Mouse (Mus musculus) hindbrain, embryonic 11.5 days (tissue): ENCODE results near the gene Mex3d. TPM values are rescaled to one million over a fixed set of nuclear protein-coding genes. Genes with fewer than 3 reads are reported as not detected.
"Not testable (repeated sequence)": the region's sequence is repeated elsewhere in the genome, so short reads cannot be mapped to it uniquely, and the experiment has no call there.

Experiments used
- ATAC-seq: fragments of 200-750 bp; cut with Nextera tagmentation; 2 replicates; pipeline ENCODE4 v1.8.0; 2017; ENCODE audit warnings: mild to moderate bottlenecking, moderate TSS enrichment, moderate library complexity; ENCODE audit not compliant: low FRiP score
- DNase-seq: peaks from one replicate; pipeline ENCODE4 v3.0.0-alpha.2; 2015; ENCODE audit warnings: low spot score
- H3K27ac ChIP-seq: fragments of 300-500 bp; sonication (generic); 2 replicates; pipeline ENCODE4 v1.5.1; 2014; ENCODE audit warnings: mild to moderate bottlenecking, low read depth, low read length
- H3K27me3 ChIP-seq: fragments of 300-500 bp; sonication (generic); 2 replicates; pipeline ENCODE4 v1.6.1; 2014; ENCODE audit warnings: mild to moderate bottlenecking, low read length, moderate library complexity, mixed read lengths; ENCODE audit not compliant: control insufficient read depth, insufficient read depth
- H3K36me3 ChIP-seq: fragments of 300-500 bp; sonication (generic); 2 replicates; pipeline ENCODE4 v1.6.1; 2014; ENCODE audit warnings: mild to moderate bottlenecking, low read length, moderate library complexity, mixed read lengths; ENCODE audit not compliant: control insufficient read depth, insufficient read depth
- H3K4me1 ChIP-seq: fragments of 300-500 bp; sonication (generic); replicated peaks from 2 replicates; pipeline ENCODE4 v1.6.1; 2014; ENCODE audit warnings: low read length, mixed read lengths; ENCODE audit not compliant: control insufficient read depth, insufficient read depth
- H3K4me2 ChIP-seq: fragments of 300-500 bp; sonication (generic); replicated peaks from 2 replicates; pipeline ENCODE4 v1.6.1; 2014; ENCODE audit warnings: mild to moderate bottlenecking, low read depth, low read length
- H3K4me3 ChIP-seq: fragments of 300-500 bp; sonication (generic); 2 replicates; pipeline ENCODE4 v1.5.1; 2014; ENCODE audit warnings: low read depth, low read length
- H3K9ac ChIP-seq: fragments of 300-500 bp; sonication (generic); 2 replicates; pipeline ENCODE4 v1.6.1; 2014; ENCODE audit warnings: low read depth, low read length
- H3K9me3 ChIP-seq: fragments of 300-500 bp; sonication (generic); 2 replicates; pipeline ENCODE4 v1.6.1; 2016; ENCODE audit warnings: low read length; ENCODE audit not compliant: control insufficient read depth
- WGBS: fragments of 180-500 bp; shearing (Covaris S2); extraction: QIAGEN DNeasy Blood & Tissue Kit; methylation state at CpG from one replicate; pipeline ENCODE4 v1.1.7; 2014; 5-methylcytosine and 5-hydroxymethylcytosine counted together
- polyA plus RNA-seq: library from polyadenylated mRNA; unstranded; fragments of >200 nt; fragmentation: Nextera tagmentation; extraction: Ambion mirVana; gene quantifications from 2 replicates; pipeline ENCODE4 v1.2.1, GENCODE M21; 2014

The Mex3d gene
- polyA plus RNA-seq, 1 experiment from 2014 or later = 14.7 TPM

DNA sequence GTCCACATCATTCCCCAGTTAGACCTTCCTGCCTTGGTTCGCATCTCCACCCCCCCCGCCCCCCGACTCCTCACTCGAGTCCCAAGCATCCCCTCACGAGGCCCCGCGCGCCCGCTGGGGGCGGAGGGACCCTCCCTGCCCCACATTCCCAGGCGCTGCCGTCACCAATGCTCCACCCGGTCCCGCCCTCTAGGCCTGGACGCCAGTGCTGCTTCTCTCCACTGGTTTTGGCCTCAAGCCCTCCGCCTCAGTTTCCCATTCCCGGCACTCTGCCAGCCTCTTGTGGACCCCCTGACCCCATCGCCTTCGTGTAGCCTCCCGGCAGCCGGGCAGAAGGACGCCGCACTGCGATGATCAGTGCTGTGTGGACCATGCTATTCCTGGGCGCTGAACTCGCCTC, 38.5 kb downstream of the Mex3d start:
- no peak for DNase-seq
- Histone ChIP-seq H3K4me1 (peaks cover 4% of the 10 kb centered on the region; the same call in 1 of the 2 replicates), H3K4me3 (no peak overlapping the region), H3K9me3 (no peaks in the 10 kb centered on the region), H3K4me2 (no peak overlapping the region), H3K36me3 (no peaks in the 10 kb centered on the region), H3K27me3 (peaks cover 87% of the 10 kb centered on the region), H3K9ac (no peak overlapping the region), H3K27ac (no peak overlapping the region)
- 22% methylated on average over 19 of the region's 26 CpGs for WGBS
- no peak for ATAC-seq

DNA sequence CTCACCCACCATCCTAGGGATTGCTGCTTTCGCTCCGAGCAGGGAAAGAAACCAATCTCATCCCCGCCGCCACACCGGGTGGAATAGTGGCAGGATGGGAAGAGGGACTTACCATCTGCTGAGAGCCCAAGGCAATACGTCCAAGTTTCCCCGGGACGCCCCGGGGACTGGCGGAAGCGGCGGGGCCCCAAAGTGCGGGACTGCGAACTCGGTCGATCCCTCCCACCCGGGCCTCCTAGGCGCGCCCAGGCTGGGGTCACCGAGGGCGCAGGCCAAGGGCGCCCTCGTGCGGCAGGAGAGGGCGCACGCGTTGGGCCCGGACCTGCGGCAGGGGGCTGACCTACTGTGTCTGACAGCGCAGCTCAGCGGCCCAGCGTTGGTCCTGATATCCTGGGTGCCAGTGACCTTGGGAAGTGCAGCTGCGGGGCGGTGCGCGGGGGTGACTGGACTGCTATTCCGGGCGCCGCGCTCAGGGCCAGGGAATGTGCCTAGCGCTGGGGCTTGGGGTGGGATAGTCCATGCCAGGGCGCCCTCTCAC, 39.1 kb downstream of the Mex3d start, which contains the start of gene Adamtsl5:
Gene Adamtsl5, minus strand, starts transcription at position 169 of the 538 bp plus-strand sequence.
- H3K27ac ChIP-seq = no peak within 1 kb of the TSS
- 1% methylated on average over 42 of the region's 42 CpGs for WGBS
- no peak within 1 kb of the TSS; the same call in 1 of the 2 replicates for H3K4me3 ChIP-seq
- peak; percentile 33; the same call in 1 of the 2 replicates for ATAC-seq
- H3K4me2 ChIP-seq = peak within 1 kb of the TSS; percentile 25
- H3K27me3 ChIP-seq = peaks cover 89% of the 10 kb centered on the region
- no peaks in the 10 kb centered on the region for H3K9me3 ChIP-seq
- DNase-seq = peak; percentile 79
- no peaks in the 10 kb centered on the region for H3K36me3 ChIP-seq
- H3K4me1 ChIP-seq = peaks cover 5% of the 10 kb centered on the region; the same call in 1 of the 2 replicates
- H3K9ac ChIP-seq = 0 out of 2 replicates have a peak within 1 kb of the TSS, but pooled peaks have one; percentile 16

DNA sequence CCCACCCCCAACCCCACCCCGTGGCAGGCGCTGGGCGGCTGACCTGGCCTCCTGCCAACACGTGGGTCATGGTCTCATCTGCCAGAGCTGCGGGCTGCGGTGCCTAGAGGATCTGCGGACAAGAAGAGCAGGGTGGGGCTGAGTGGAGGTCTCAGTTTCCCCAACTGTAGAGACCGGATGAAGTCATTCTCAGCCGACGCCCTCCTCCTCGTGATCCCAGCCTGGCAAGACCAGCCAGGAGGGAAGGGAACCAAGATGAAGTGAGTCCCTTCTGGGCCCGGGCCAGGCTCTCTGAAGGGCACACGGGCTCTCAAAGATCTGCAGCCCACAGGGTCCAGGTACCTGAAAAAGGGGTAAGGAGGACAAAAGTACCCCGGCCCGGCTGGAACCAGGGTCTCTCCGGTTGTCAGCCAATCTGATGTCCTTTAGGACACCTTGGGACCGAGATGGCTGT, 39.9 kb downstream of the Mex3d start:
- Histone ChIP-seq H3K36me3 (no peaks in the 10 kb centered on the region), H3K9ac (no peak overlapping the region), H3K4me3 (no peak overlapping the region), H3K27me3 (peaks cover 89% of the 10 kb centered on the region), H3K4me1 (peaks cover 11% of the 10 kb centered on the region; the same call in 1 of the 2 replicates), H3K9me3 (no peaks in the 10 kb centered on the region), H3K27ac (no peak overlapping the region), H3K4me2 (0 out of 2 replicates have a peak overlapping the region, but pooled peaks have one; percentile 25)
- no peak for DNase-seq
- 21% methylated on average over 16 of the region's 17 CpGs for WGBS
- no peak for ATAC-seq

DNA sequence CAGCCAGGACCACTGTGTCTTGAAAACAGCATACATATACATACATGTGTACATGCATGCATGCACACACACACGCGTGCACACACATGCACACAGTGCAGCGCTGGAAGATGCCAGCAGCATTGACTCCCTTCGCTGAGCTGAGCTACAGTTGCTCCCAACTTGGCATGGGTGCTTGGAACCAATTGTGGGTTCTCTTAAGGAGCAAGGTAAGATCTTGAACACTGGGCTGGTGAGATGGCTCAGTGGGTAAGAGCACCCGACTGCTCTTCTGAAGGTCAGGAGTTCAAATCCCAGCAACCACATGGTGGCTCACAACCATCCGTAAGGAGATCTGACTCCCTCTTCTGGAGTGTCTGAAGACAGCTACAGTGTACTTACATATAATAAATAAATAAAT, 41.5 kb downstream of the Mex3d start:
- ATAC-seq, DNase-seq, H3K9me3 ChIP-seq, H3K4me3 ChIP-seq, H3K9ac ChIP-seq, H3K27ac ChIP-seq, H3K4me2 ChIP-seq, H3K36me3 ChIP-seq: not testable (repeated sequence)
- WGBS = 79% methylated on average over 5 of the region's 6 CpGs
- Histone ChIP-seq H3K27me3 (peaks cover 93% of the 10 kb centered on the region), H3K4me1 (peaks cover 21% of the 10 kb centered on the region)

DNA sequence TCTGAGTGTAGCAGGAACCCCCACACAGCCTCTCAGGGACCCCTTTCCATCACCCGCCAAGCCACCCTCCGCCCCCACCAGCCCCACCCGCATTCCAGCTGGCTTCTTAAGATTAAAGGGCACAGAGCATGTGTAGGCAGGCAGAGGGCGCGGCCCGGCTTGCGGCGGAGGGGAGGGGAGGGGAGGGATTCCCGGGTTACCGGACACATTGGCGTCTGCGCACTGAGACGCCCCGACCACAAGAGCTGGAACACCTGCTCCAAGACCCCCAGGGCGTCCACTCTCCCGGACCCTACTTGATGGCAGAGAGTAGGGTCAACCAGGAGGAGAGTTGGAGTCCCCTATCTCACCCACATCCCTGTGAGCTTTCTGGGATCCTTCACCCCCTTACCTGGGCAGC, 42.3 kb downstream of the Mex3d start:
- H3K27me3 ChIP-seq = peaks cover 94% of the 10 kb centered on the region
- DNase-seq (peak; percentile 19), ATAC-seq (no peak)
- no peak overlapping the region for H3K4me3 ChIP-seq
- H3K9ac ChIP-seq = 0 out of 2 replicates have a peak overlapping the region, but pooled peaks have one; percentile 11
- WGBS = 2% methylated on average over 16 of the region's 16 CpGs
- H3K27ac ChIP-seq = no peak overlapping the region
- H3K9me3 ChIP-seq = no peaks in the 10 kb centered on the region
- no peak overlapping the region for H3K4me2 ChIP-seq
- no peaks in the 10 kb centered on the region for H3K36me3 ChIP-seq
- peaks cover 21% of the 10 kb centered on the region for H3K4me1 ChIP-seq

DNA sequence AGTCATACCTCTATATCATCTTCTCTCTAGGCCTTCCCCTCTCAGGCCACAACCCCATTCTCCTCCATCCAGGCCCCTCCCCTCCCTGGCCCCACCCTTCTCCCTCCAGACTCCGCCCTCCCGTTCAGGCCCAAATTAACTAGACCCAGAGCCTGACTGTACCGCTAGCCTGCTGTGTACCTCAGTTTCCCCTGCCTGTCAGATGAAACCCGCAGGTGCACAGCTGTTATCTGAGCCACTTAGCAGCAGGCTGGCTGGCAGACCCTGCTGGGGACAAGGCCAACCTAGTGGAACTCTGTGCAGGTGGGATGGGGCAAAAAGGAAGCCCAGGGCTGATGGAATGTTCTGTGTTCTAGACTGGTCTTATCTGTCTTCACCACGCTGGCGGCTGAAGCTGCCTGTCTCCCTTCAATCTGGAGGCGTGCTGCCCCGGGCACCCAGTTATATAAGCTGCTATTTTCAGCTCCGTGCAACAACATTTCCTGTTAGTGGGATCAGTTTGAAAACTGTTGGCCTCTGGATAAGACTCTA, 43.3 kb downstream of the Mex3d start:
- Histone ChIP-seq H3K36me3 (no peaks in the 10 kb centered on the region), H3K27me3 (peaks cover 85% of the 10 kb centered on the region), H3K9me3 (no peaks in the 10 kb centered on the region), H3K4me2 (no peak overlapping the region), H3K4me3 (no peak overlapping the region), H3K4me1 (peaks cover 21% of the 10 kb centered on the region), H3K9ac (no peak overlapping the region), H3K27ac (no peak overlapping the region)
- 44% methylated on average over 9 of the region's 9 CpGs for WGBS
- no peak for DNase-seq
- ATAC-seq = no peak

DNA sequence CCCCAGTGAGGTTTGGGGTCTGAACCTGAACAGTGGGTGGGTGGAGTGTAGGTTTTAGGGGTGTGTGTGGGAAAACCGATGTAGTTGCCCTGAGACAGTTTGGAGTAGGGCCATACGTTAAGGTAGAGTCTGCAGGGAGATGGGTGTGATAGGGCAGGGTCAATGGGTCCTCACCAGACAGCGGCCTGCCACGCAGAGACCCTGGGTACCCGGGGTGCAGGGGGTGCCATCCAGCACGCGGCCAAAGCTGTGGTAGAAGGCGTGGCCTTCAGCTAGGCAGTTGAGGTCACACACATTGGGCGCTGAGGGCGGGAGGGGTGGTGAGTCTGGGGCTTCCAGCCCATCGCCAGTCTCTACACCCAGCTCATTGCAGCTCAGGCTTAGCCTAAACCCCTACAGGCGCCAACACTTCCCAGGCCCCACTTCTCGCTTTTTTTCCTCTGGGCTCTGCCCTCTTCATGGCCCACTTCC, 44.0 kb downstream of the Mex3d start:
- H3K4me3 ChIP-seq = peak overlapping the region; percentile 13; the same call in 1 of the 2 replicates
- WGBS = 27% methylated on average over 13 of the region's 13 CpGs
- ATAC-seq = peak; percentile 23; the same call in 1 of the 2 replicates

DNA sequence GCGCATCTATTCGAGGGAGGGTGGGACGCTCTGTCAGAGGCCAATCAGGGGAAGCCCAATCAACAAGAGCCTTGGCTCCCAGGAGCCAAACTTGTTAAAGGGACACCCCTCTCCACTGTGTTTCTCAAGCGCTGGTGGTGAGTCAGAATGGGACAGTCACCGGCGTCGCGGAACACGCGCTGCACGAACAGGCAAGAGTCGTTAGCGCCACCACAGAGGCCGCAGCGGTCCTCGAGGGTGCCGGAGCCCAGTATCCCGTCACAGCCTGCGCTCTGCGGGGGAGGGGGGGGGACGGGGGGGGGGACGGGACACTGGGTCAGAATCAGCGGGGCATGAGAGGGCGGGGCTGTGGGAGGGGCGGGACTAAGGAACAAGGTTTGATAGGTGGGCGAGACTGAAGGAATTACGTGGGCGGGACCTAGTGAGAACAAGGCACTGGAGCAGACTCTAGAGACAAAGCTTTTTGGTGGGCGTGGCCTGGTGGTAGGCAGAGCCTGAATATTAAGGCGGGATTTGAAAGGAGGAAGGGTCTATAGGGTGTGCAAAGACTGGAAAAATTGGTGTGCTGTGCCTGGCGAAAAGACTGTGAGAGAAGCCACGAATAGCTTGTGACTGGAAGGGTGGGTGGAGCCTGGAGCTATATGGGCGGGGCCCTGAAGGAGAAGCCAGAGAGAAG, 44.6 kb downstream of the Mex3d start:
- peak; percentile 76 for ATAC-seq

More for the DNA sequence above, 44.0 kb downstream of the Mex3d start:
- peak overlapping the region; percentile 35 for H3K4me2 ChIP-seq
- H3K36me3 ChIP-seq = no peaks in the 10 kb centered on the region
- H3K27ac ChIP-seq = no peak overlapping the region
- no peak for DNase-seq
- no peaks in the 10 kb centered on the region for H3K9me3 ChIP-seq
- H3K4me1 ChIP-seq = peaks cover 19% of the 10 kb centered on the region
- H3K27me3 ChIP-seq = peaks cover 78% of the 10 kb centered on the region
- no peak overlapping the region for H3K9ac ChIP-seq

More for the DNA sequence above, 44.6 kb downstream of the Mex3d start:
- no peaks in the 10 kb centered on the region for H3K9me3 ChIP-seq
- peaks cover 72% of the 10 kb centered on the region for H3K27me3 ChIP-seq
- 0% methylated on average over 30 of the region's 33 CpGs for WGBS
- H3K9ac ChIP-seq = no peak overlapping the region
- H3K4me3 ChIP-seq = peak overlapping the region; percentile 23
- H3K27ac ChIP-seq = no peak overlapping the region
- no peaks in the 10 kb centered on the region for H3K36me3 ChIP-seq
- H3K4me2 ChIP-seq = peak overlapping the region; percentile 35
- peak; percentile 78 for DNase-seq
- peaks cover 17% of the 10 kb centered on the region for H3K4me1 ChIP-seq
